Mouse (Mus musculus) gonadal fat pad, adult 2 months (tissue): ENCODE measurements around the gene Dusp16. TPM values are rescaled to one million over a fixed set of nuclear protein-coding genes. Genes with fewer than 3 reads are reported as not detected.

ENCODE experiments used
- DNase-seq: peaks from one replicate; pipeline ENCODE4 v3.0.0-alpha.2; 2012; ENCODE audit warnings: low read depth
- polyA plus RNA-seq: library from polyadenylated mRNA; depleted of rRNA; stranded (reverse); fragments of >200 nt; gene quantifications from 2 replicates; pipeline ENCODE4 v1.2.3, GENCODE M21; 2012

Gene Dusp16
- polyA plus RNA-seq, 1 experiment, result 14.1 TPM

GRCm38 (mm10) chr6:134743568-134743967, 48.9 kb downstream of the Dusp16 start:
- DNase-seq, result no peak

- DNase-seq, result no peak
These were observed 55.6 kb downstream of the Dusp16 start for GRCm38 (mm10) chr6:134736853-134737252.

GRCm38 (mm10) chr6:134733800-134734221, 58.6 kb downstream of the Dusp16 start:
- DNase-seq, result no peak

GRCm38 (mm10) chr6:134732813-134733212, 59.6 kb downstream of the Dusp16 start:
- DNase-seq, result no peak

GRCm38 (mm10) chr6:134730978-134731377, 61.4 kb downstream of the Dusp16 start:
- no peak for DNase-seq

- DNase-seq, result no peak
These were observed 67.0 kb downstream of the Dusp16 start for GRCm38 (mm10) chr6:134725406-134725805.

GRCm38 (mm10) chr6:134723833-134724553, 68.4 kb downstream of the Dusp16 start:
- DNase-seq, result no peak

- DNase-seq, result no peak
These were observed 69.1 kb downstream of the Dusp16 start for GRCm38 (mm10) chr6:134723326-134723725.

- DNase-seq, result no peak
These were observed 69.5 kb downstream of the Dusp16 start for GRCm38 (mm10) chr6:134722906-134723305.

GRCm38 (mm10) chr6:134721729-134722269, 70.6 kb downstream of the Dusp16 start:
- DNase-seq, result no peak

- DNase-seq, result no peak
These were observed 72.3 kb downstream of the Dusp16 start for GRCm38 (mm10) chr6:134720150-134720549.

- no peak for DNase-seq
These were observed 73.3 kb downstream of the Dusp16 start for GRCm38 (mm10) chr6:134719156-134719555.

GRCm38 (mm10) chr6:134718668-134719065, 73.8 kb downstream of the Dusp16 start:
- no peak for DNase-seq

GRCm38 (mm10) chr6:134717886-134718667, 74.3 kb downstream of the Dusp16 start:
- DNase-seq, result peak; percentile 55

- DNase-seq, result no peak
These were observed 76.2 kb downstream of the Dusp16 start for GRCm38 (mm10) chr6:134716168-134716587.

- no peak for DNase-seq
These were observed 78.5 kb downstream of the Dusp16 start for GRCm38 (mm10) chr6:134713897-134714296.

- DNase-seq, result no peak
These were observed 79.1 kb downstream of the Dusp16 start for GRCm38 (mm10) chr6:134713321-134713720.

GRCm38 (mm10) chr6:134710020-134710419, 82.4 kb downstream of the Dusp16 start:
- no peak for DNase-seq

- no peak for DNase-seq
These were observed 86.0 kb downstream of the Dusp16 start for GRCm38 (mm10) chr6:134706467-134706866.

- DNase-seq, result peak; percentile 72
These were observed 89.3 kb downstream of the Dusp16 start for GRCm38 (mm10) chr6:134703053-134703690.

GRCm38 (mm10) chr6:134702184-134702583, 90.2 kb downstream of the Dusp16 start:
- no peak for DNase-seq

GRCm38 (mm10) chr6:134701211-134701602, 91.2 kb downstream of the Dusp16 start:
- DNase-seq, result no peak
